Mouse (Mus musculus): ENCODE measurements around the gene Fgfr2. TPM values are rescaled to one million over a fixed set of nuclear protein-coding genes. Genes with fewer than 3 reads are reported as not detected.
A peak's percentile ranks its signal among the peaks of the same experiment; 100 is the strongest.

The Fgfr2 gene
- polyA plus RNA-seq, 1 experiment = 14.7 TPM

- peak overlapping the region; percentile 85 for H3K4me3 ChIP-seq (ENCODE audit: low read depth, low read length)
- peak overlapping the region; percentile 36 for H3K27ac ChIP-seq (ENCODE audit: insufficient read depth, low read depth, low read length)
- TF ChIP-seq POLR2A (IDR thresholded peaks at IDR 0.05; ENCODE audit: low read depth, low read length) (no peak), CTCF (IDR thresholded peaks at IDR 0.05; ENCODE audit: extremely low read depth, insufficient read length, insufficient replicate concordance, low read depth, low read length) (peak; percentile 70)
- peaks cover 18% of the 10 kb centered on the region; the same call in 1 of the 2 replicates for H3K4me1 ChIP-seq (ENCODE audit: control insufficient read depth, insufficient read depth, insufficient read length, low read length)
- H3K36me3 ChIP-seq (ENCODE audit: control insufficient read depth, insufficient read depth, low read length) = peaks cover 1% of the 10 kb centered on the region; the same call in 1 of the 2 replicates
- 0% methylated on average over 13 of the region's 13 CpGs for WGBS
- no peaks in the 10 kb centered on the region for H3K27me3 ChIP-seq (ENCODE audit: control insufficient read depth, insufficient read depth, low read length)
Measured at GRCm38 (mm10) chr7:132575623-132576022, 547.5 kb downstream of the Fgfr2 start.

GRCm38 (mm10) chr7:132574646-132575045 lies 548.5 kb downstream of the Fgfr2 start:
- H3K4me3 ChIP-seq (ENCODE audit: low read depth, low read length) = peak overlapping the region; percentile 33; the same call in 1 of the 2 replicates
- WGBS = 21% methylated on average over 5 of the region's 5 CpGs
- TF ChIP-seq POLR2A (IDR thresholded peaks at IDR 0.05; ENCODE audit: low read depth, low read length) (no peak), CTCF (IDR thresholded peaks at IDR 0.05; ENCODE audit: extremely low read depth, insufficient read length, insufficient replicate concordance, low read depth, low read length) (no peak)

GRCm38 (mm10) chr7:132573205-132573604 lies 549.9 kb downstream of the Fgfr2 start:
- H3K4me3 ChIP-seq (ENCODE audit: low read depth, low read length) = no peak overlapping the region
- H3K4me1 ChIP-seq (ENCODE audit: control insufficient read depth, insufficient read depth, insufficient read length, low read length) = peaks cover 26% of the 10 kb centered on the region
- no peak overlapping the region for H3K27ac ChIP-seq (ENCODE audit: insufficient read depth, low read depth, low read length)
- WGBS = 20% methylated on average over 6 of the region's 6 CpGs
- no peak for TF ChIP-seq POLR2A (IDR thresholded peaks at IDR 0.05; ENCODE audit: low read depth, low read length)
- no peak for TF ChIP-seq CTCF (IDR thresholded peaks at IDR 0.05; ENCODE audit: extremely low read depth, insufficient read length, insufficient replicate concordance, low read depth, low read length)
- no peaks in the 10 kb centered on the region for H3K27me3 ChIP-seq (ENCODE audit: control insufficient read depth, insufficient read depth, low read length)
- H3K36me3 ChIP-seq (ENCODE audit: control insufficient read depth, insufficient read depth, low read length) = peaks cover 12% of the 10 kb centered on the region

More at GRCm38 (mm10) chr7:132574646-132575045, 548.5 kb downstream of the Fgfr2 start:
- no peaks in the 10 kb centered on the region for H3K27me3 ChIP-seq (ENCODE audit: control insufficient read depth, insufficient read depth, low read length)
- H3K36me3 ChIP-seq (ENCODE audit: control insufficient read depth, insufficient read depth, low read length) = peaks cover 4% of the 10 kb centered on the region
- H3K27ac ChIP-seq (ENCODE audit: insufficient read depth, low read depth, low read length) = no peak overlapping the region
- peaks cover 22% of the 10 kb centered on the region for H3K4me1 ChIP-seq (ENCODE audit: control insufficient read depth, insufficient read depth, insufficient read length, low read length)

- no peak overlapping the region for H3K4me3 ChIP-seq (ENCODE audit: low read depth, low read length)
- peaks cover 26% of the 10 kb centered on the region for H3K4me1 ChIP-seq (ENCODE audit: control insufficient read depth, insufficient read depth, insufficient read length, low read length)
- TF ChIP-seq POLR2A (IDR thresholded peaks at IDR 0.05; ENCODE audit: low read depth, low read length) = no peak
- TF ChIP-seq CTCF (IDR thresholded peaks at IDR 0.05; ENCODE audit: extremely low read depth, insufficient read length, insufficient replicate concordance, low read depth, low read length) = no peak
- WGBS = 25% methylated on average over 3 of the region's 3 CpGs
- H3K36me3 ChIP-seq (ENCODE audit: control insufficient read depth, insufficient read depth, low read length) = peaks cover 15% of the 10 kb centered on the region
- no peak overlapping the region for H3K27ac ChIP-seq (ENCODE audit: insufficient read depth, low read depth, low read length)
- no peaks in the 10 kb centered on the region for H3K27me3 ChIP-seq (ENCODE audit: control insufficient read depth, insufficient read depth, low read length)
Measured at GRCm38 (mm10) chr7:132572738-132573137, 550.4 kb downstream of the Fgfr2 start.

GRCm38 (mm10) chr7:132571481-132571880 lies 551.7 kb downstream of the Fgfr2 start:
- 10% methylated on average over 8 of the region's 8 CpGs for WGBS
- Histone ChIP-seq H3K36me3 (ENCODE audit: control insufficient read depth, insufficient read depth, low read length) (peaks cover 23% of the 10 kb centered on the region), H3K27me3 (ENCODE audit: control insufficient read depth, insufficient read depth, low read length) (no peaks in the 10 kb centered on the region), H3K4me3 (ENCODE audit: low read depth, low read length) (no peak overlapping the region), H3K4me1 (ENCODE audit: control insufficient read depth, insufficient read depth, insufficient read length, low read length) (peaks cover 19% of the 10 kb centered on the region), H3K27ac (ENCODE audit: insufficient read depth, low read depth, low read length) (no peak overlapping the region)
- TF ChIP-seq CTCF (IDR thresholded peaks at IDR 0.05; ENCODE audit: extremely low read depth, insufficient read length, insufficient replicate concordance, low read depth, low read length) = no peak

GRCm38 (mm10) chr7:132570071-132570470 lies 553.1 kb downstream of the Fgfr2 start:
- H3K36me3 ChIP-seq (ENCODE audit: control insufficient read depth, insufficient read depth, low read length) = peaks cover 27% of the 10 kb centered on the region
- H3K27ac ChIP-seq (ENCODE audit: insufficient read depth, low read depth, low read length) = peak overlapping the region; percentile 67
- H3K4me3 ChIP-seq (ENCODE audit: low read depth, low read length) = peak overlapping the region; percentile 39
- H3K4me1 ChIP-seq (ENCODE audit: control insufficient read depth, insufficient read depth, insufficient read length, low read length) = peaks cover 19% of the 10 kb centered on the region
- H3K27me3 ChIP-seq (ENCODE audit: control insufficient read depth, insufficient read depth, low read length) = no peaks in the 10 kb centered on the region
- WGBS = 30% methylated on average over 5 of the region's 5 CpGs
- TF ChIP-seq POLR2A (IDR thresholded peaks at IDR 0.05; ENCODE audit: low read depth, low read length) = no peak; the same call in 1 of the 2 replicates
- no peak for TF ChIP-seq CTCF (IDR thresholded peaks at IDR 0.05; ENCODE audit: extremely low read depth, insufficient read length, insufficient replicate concordance, low read depth, low read length)

- Histone ChIP-seq H3K4me3 (ENCODE audit: low read depth, low read length) (no peak overlapping the region), H3K36me3 (ENCODE audit: control insufficient read depth, insufficient read depth, low read length) (peaks cover 39% of the 10 kb centered on the region), H3K4me1 (ENCODE audit: control insufficient read depth, insufficient read depth, insufficient read length, low read length) (peaks cover 19% of the 10 kb centered on the region), H3K27ac (ENCODE audit: insufficient read depth, low read depth, low read length) (peak overlapping the region; percentile 48; the same call in 1 of the 2 replicates), H3K27me3 (ENCODE audit: control insufficient read depth, insufficient read depth, low read length) (no peaks in the 10 kb centered on the region)
- 25% methylated on average over 6 of the region's 6 CpGs for WGBS
- TF ChIP-seq POLR2A (IDR thresholded peaks at IDR 0.05; ENCODE audit: low read depth, low read length) (no peak), CTCF (IDR thresholded peaks at IDR 0.05; ENCODE audit: extremely low read depth, insufficient read length, insufficient replicate concordance, low read depth, low read length) (no peak)
Measured at GRCm38 (mm10) chr7:132568817-132569216, 554.3 kb downstream of the Fgfr2 start.

Data from small intestine, adult 2 months (tissue).